7 mouse cellular contexts compared by ENCODE assay signal in the genomic region with DNA sequence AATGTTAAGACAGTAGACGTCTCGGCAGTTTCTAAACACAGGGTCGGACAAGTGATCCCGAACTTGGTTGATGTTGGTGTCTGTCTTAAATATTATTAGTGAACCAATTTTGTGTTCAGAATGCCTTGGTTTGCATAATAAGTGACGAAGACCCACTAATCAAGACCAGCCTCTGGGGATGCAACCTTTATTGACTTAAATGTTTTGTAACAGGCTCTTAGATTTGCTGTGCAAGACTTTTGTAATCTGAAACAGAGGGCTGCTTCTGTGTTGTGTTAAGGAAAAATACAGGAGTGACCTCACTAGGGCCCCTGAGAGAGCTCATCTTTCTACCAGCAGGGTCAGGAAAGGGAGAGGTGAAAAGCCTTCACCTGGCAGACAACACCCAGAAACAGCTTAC.
DNase-seq lines count a peak whose midpoint lies in the region; ATAC-seq and TF ChIP-seq lines count a peak whose summit lies in the region.

No protein-coding gene starts in this region.

- 84% methylated on average over 5 of the region's 5 CpGs for WGBS in forebrain, embryonic 15.5 days
- WGBS in limb, embryonic 10.5 days = 80% methylated on average over 5 of the region's 5 CpGs
- WGBS in neural tube, embryonic 14.5 days = 87% methylated on average over 5 of the region's 5 CpGs

- no peaks in the 10 kb centered on the region for H3K36me3 ChIP-seq in forebrain, embryonic 15.5 days
- no peaks in the 10 kb centered on the region for H3K36me3 ChIP-seq in limb, embryonic 10.5 days
- no peaks in the 10 kb centered on the region for H3K36me3 ChIP-seq in neural tube, embryonic 14.5 days (ENCODE audit: control insufficient read depth, insufficient read depth, low read length)

- peaks cover 4% of the 10 kb centered on the region for H3K4me1 ChIP-seq in forebrain, embryonic 15.5 days
- H3K4me1 ChIP-seq in limb, embryonic 10.5 days = peaks cover 10% of the 10 kb centered on the region
- no peaks in the 10 kb centered on the region for H3K4me1 ChIP-seq in neural tube, embryonic 14.5 days (ENCODE audit: control insufficient read depth, insufficient read depth, low read length)

- no peak for DNase-seq in left cerebral cortex, adult 2 months (ENCODE audit: extremely low spot score in 1 of 2, low spot score in 2 of 2)
- DNase-seq in left cerebral cortex, postnatal 4 days = no peak
- DNase-seq in limb, embryonic 10.5 days (ENCODE audit: low spot score) = no peak
- DNase-seq in left cerebral cortex, adult 11 months (ENCODE audit: low spot score) = no peak
- no peak for DNase-seq in cerebellum, adult 11-12 months

- H3K9me3 ChIP-seq in forebrain, embryonic 15.5 days = no peaks in the 10 kb centered on the region
- no peaks in the 10 kb centered on the region for H3K9me3 ChIP-seq in limb, embryonic 10.5 days (replicated peaks)
- H3K9me3 ChIP-seq in neural tube, embryonic 14.5 days (ENCODE audit: control insufficient read depth, low read length) = no peaks in the 10 kb centered on the region

- ATAC-seq in forebrain, embryonic 15.5 days (replicated peaks) = no peak
- ATAC-seq in neural tube, embryonic 14.5 days (ENCODE audit: low read depth) = no peak

- no peak for TF ChIP-seq CTCF in left cerebral cortex, adult 2 months (IDR thresholded peaks at IDR 0.05)

- H3K4me3 ChIP-seq in left cerebral cortex, adult 2 months = peak overlapping the region; percentile 34; the same call in 1 of the 2 replicates
- no peak overlapping the region for H3K4me3 ChIP-seq in forebrain, embryonic 15.5 days
- peak overlapping the region; percentile 36 for H3K4me3 ChIP-seq in limb, embryonic 10.5 days
- no peak overlapping the region for H3K4me3 ChIP-seq in neural tube, embryonic 14.5 days (ENCODE audit: low read depth, low read length)

- peak overlapping the region; percentile 47 for H3K9ac ChIP-seq in forebrain, embryonic 15.5 days (replicated peaks)
- H3K9ac ChIP-seq in neural tube, embryonic 14.5 days (replicated peaks; ENCODE audit: low read depth, low read length) = no peak overlapping the region

- intact Hi-C loops in left cerebral cortex, adult 2 months (cut with DNase I) = loop anchor here (2.0 to 5.0 kb wide), 5 partner anchors 199 to 419 kb away; partner anchors contain the start of gene Slc38a2
- intact Hi-C loops in left cerebral cortex, postnatal 4 days (cut with DNase I) = loop anchor here (5.0 to 10.0 kb wide), 2 partner anchors 199 to 234 kb away; no protein-coding TSS in a partner anchor

- no peak overlapping the region; the same call in 1 of the 2 replicates for H3K27ac ChIP-seq in left cerebral cortex, adult 2 months
- no peak overlapping the region for H3K27ac ChIP-seq in forebrain, embryonic 15.5 days (replicated peaks)
- peak overlapping the region; percentile 61 for H3K27ac ChIP-seq in limb, embryonic 10.5 days
- H3K27ac ChIP-seq in neural tube, embryonic 14.5 days (ENCODE audit: low read depth, low read length) = no peak overlapping the region

- H3K4me2 ChIP-seq in forebrain, embryonic 15.5 days (replicated peaks) = peak overlapping the region; percentile 49
- peak overlapping the region; percentile 33; the same call in 1 of the 2 replicates for H3K4me2 ChIP-seq in neural tube, embryonic 14.5 days (ENCODE audit: low read depth, low read length)

- H3K27me3 ChIP-seq in forebrain, embryonic 15.5 days = no peaks in the 10 kb centered on the region
- H3K27me3 ChIP-seq in limb, embryonic 10.5 days (ENCODE audit: low read depth, poor library complexity, severe bottlenecking) = no peaks in the 10 kb centered on the region
- H3K27me3 ChIP-seq in neural tube, embryonic 14.5 days (ENCODE audit: control insufficient read depth, insufficient read depth, low read length) = no peaks in the 10 kb centered on the region

Comparison
In these comparisons a context has a peak if more than half of its experiments do, and no peak if none do; other contexts are left out.
1. H3K4me3 ChIP-seq: peak in left cerebral cortex, adult 2 months (single experiment) and limb, embryonic 10.5 days (single experiment); none in forebrain, embryonic 15.5 days (single experiment) and neural tube, embryonic 14.5 days (single experiment).